Mouse (Mus musculus) forebrain, embryonic 11.5 days (tissue): ENCODE results near the gene Ctsg. TPM values are rescaled to one million over a fixed set of nuclear protein-coding genes. Genes with fewer than 3 reads are reported as not detected.
"Not testable (repeated sequence)": the region's sequence is repeated elsewhere in the genome, so short reads cannot be mapped to it uniquely, and the experiment has no call there.

ENCODE experiments used
- ATAC-seq: fragments of 200-750 bp; cut with Nextera tagmentation; replicated peaks from 2 replicates; pipeline ENCODE4 v1.8.0; 2017; ENCODE audit warnings: moderate TSS enrichment; ENCODE audit not compliant: low FRiP score
- DNase-seq: peaks from one replicate; pipeline ENCODE4 v3.0.0-alpha.2; 2017; ENCODE audit warnings: low spot score
- H3K27ac ChIP-seq: fragments of 300-500 bp; sonication (generic); 2 replicates; pipeline ENCODE4 v1.5.1; 2014; ENCODE audit warnings: low read depth, low read length
- H3K27me3 ChIP-seq: fragments of 300-500 bp; sonication (generic); 2 replicates; pipeline ENCODE4 v1.6.1; 2014; ENCODE audit warnings: mild to moderate bottlenecking, low read length, mixed read lengths; ENCODE audit not compliant: control insufficient read depth, insufficient read depth
- H3K36me3 ChIP-seq: fragments of 300-500 bp; sonication (generic); 2 replicates; pipeline ENCODE4 v1.6.1; 2014; ENCODE audit warnings: mild to moderate bottlenecking, low read length, moderate library complexity, mixed read lengths; ENCODE audit not compliant: control insufficient read depth, insufficient read depth
- H3K4me1 ChIP-seq: fragments of 300-500 bp; sonication (generic); replicated peaks from 2 replicates; pipeline ENCODE4 v1.6.1; 2014; ENCODE audit warnings: low read length, mixed read lengths; ENCODE audit not compliant: control insufficient read depth, insufficient read depth
- H3K4me2 ChIP-seq: fragments of 300-500 bp; sonication (generic); 2 replicates; pipeline ENCODE4 v1.6.1; 2014; ENCODE audit warnings: low read depth, mild to moderate bottlenecking, low read length, moderate library complexity, mixed read lengths; ENCODE audit not compliant: severe bottlenecking
- H3K4me3 ChIP-seq: fragments of 300-500 bp; sonication (generic); 2 replicates; pipeline ENCODE4 v1.5.1; 2014; ENCODE audit warnings: low read depth, low read length
- H3K9ac ChIP-seq: fragments of 300-500 bp; sonication (generic); 2 replicates; pipeline ENCODE4 v1.6.1; 2014; ENCODE audit warnings: low read length
- H3K9me3 ChIP-seq: fragments of 300-500 bp; sonication (generic); 2 replicates; pipeline ENCODE4 v1.6.1; 2016; ENCODE audit warnings: low read length, mixed read lengths; ENCODE audit not compliant: control insufficient read depth
- WGBS: fragments of 180-500 bp; shearing (Covaris S2); extraction: QIAGEN DNeasy Blood & Tissue Kit; methylation state at CpG from one replicate; pipeline ENCODE4 v1.1.7; 2014; 5-methylcytosine and 5-hydroxymethylcytosine counted together
- polyA plus RNA-seq: library from polyadenylated mRNA; unstranded; fragments of >200 nt; fragmentation: Nextera tagmentation; extraction: Ambion mirVana; gene quantifications from 2 replicates; pipeline ENCODE4 v1.2.1, GENCODE M21; 2014

The Ctsg gene
- polyA plus RNA-seq, 1 experiment from 2014 or later, result not detected

GRCm38 (mm10) chr14:56105016-56105415 is 2.6 kb upstream of the Ctsg start:
- no peak overlapping the region for H3K27ac ChIP-seq
- H3K9ac ChIP-seq, result no peak overlapping the region
- H3K27me3 ChIP-seq, result no peaks in the 10 kb centered on the region
- WGBS, result 90% methylated on average over 5 of the region's 5 CpGs
- H3K4me3 ChIP-seq, result no peak overlapping the region
- no peaks in the 10 kb centered on the region for H3K4me1 ChIP-seq
- no peaks in the 10 kb centered on the region for H3K36me3 ChIP-seq
- no peaks in the 10 kb centered on the region for H3K9me3 ChIP-seq
- ATAC-seq (no peak), DNase-seq (no peak)
- no peak overlapping the region for H3K4me2 ChIP-seq

GRCm38 (mm10) chr14:56103452-56103851 is 1.1 kb upstream of the Ctsg start:
- Histone ChIP-seq H3K27me3 (no peaks in the 10 kb centered on the region), H3K9me3 (no peaks in the 10 kb centered on the region), H3K36me3 (no peaks in the 10 kb centered on the region), H3K27ac (no peak overlapping the region), H3K9ac (no peak overlapping the region), H3K4me2 (no peak overlapping the region), H3K4me1 (no peaks in the 10 kb centered on the region), H3K4me3 (no peak overlapping the region)
- WGBS, result 73% methylated on average over 3 of the region's 3 CpGs
- ATAC-seq (no peak), DNase-seq (no peak)

GRCm38 (mm10) chr14:56098940-56099339 is 3.4 kb downstream of the Ctsg start:
- H3K36me3 ChIP-seq, result no peaks in the 10 kb centered on the region
- WGBS, result 74% methylated on average over 4 of the region's 4 CpGs
- DNase-seq, result no peak

GRCm38 (mm10) chr14:56097597-56097996 is 4.8 kb downstream of the Ctsg start:
- WGBS, result 91% methylated on average over 1 of the region's 1 CpGs
- H3K9me3 ChIP-seq, result no peaks in the 10 kb centered on the region
- H3K36me3 ChIP-seq, result no peaks in the 10 kb centered on the region
- no peak for ATAC-seq
- no peak overlapping the region for H3K27ac ChIP-seq
- H3K4me3 ChIP-seq, result no peak overlapping the region
- no peak overlapping the region for H3K4me2 ChIP-seq
- DNase-seq, result no peak
- H3K27me3 ChIP-seq, result no peaks in the 10 kb centered on the region
- H3K4me1 ChIP-seq, result no peaks in the 10 kb centered on the region
- H3K9ac ChIP-seq, result no peak overlapping the region

More at GRCm38 (mm10) chr14:56098940-56099339, 3.4 kb downstream of the Ctsg start:
- Histone ChIP-seq H3K27me3 (no peaks in the 10 kb centered on the region), H3K9me3 (no peaks in the 10 kb centered on the region), H3K4me1 (no peaks in the 10 kb centered on the region), H3K9ac (no peak overlapping the region), H3K27ac (no peak overlapping the region), H3K4me2 (no peak overlapping the region), H3K4me3 (no peak overlapping the region)
- ATAC-seq, result no peak

GRCm38 (mm10) chr14:56093353-56093752 is 9.0 kb downstream of the Ctsg start:
- Histone ChIP-seq H3K9me3 (no peaks in the 10 kb centered on the region), H3K4me2 (no peak overlapping the region), H3K4me1 (no peaks in the 10 kb centered on the region), H3K4me3 (no peak overlapping the region), H3K27ac (no peak overlapping the region), H3K9ac (no peak overlapping the region), H3K36me3 (no peaks in the 10 kb centered on the region), H3K27me3 (no peaks in the 10 kb centered on the region)
- ATAC-seq (no peak), DNase-seq (no peak)
- WGBS, result 66% methylated on average over 2 of the region's 2 CpGs

GRCm38 (mm10) chr14:56086711-56087110 is 15.7 kb downstream of the Ctsg start:
- WGBS, result 82% methylated on average over 3 of the region's 3 CpGs
- Histone ChIP-seq H3K36me3 (no peaks in the 10 kb centered on the region), H3K9me3 (no peaks in the 10 kb centered on the region), H3K9ac (no peak overlapping the region), H3K27me3 (no peaks in the 10 kb centered on the region), H3K4me1 (no peaks in the 10 kb centered on the region), H3K4me3 (no peak overlapping the region), H3K4me2 (no peak overlapping the region), H3K27ac (no peak overlapping the region)
- no peak for DNase-seq
- ATAC-seq, result no peak

GRCm38 (mm10) chr14:56085167-56085566 is 17.2 kb downstream of the Ctsg start, which contains the start of gene Mcpt8:
Mcpt8 (minus strand) TSS chr14:56085273.
- Histone ChIP-seq H3K4me2 (no peak within 1 kb of the TSS), H3K4me1 (no peaks in the 10 kb centered on the region), H3K4me3 (no peak within 1 kb of the TSS), H3K27ac (no peak within 1 kb of the TSS), H3K27me3 (no peaks in the 10 kb centered on the region), H3K36me3 (no peaks in the 10 kb centered on the region), H3K9ac (no peak within 1 kb of the TSS), H3K9me3 (no peaks in the 10 kb centered on the region)
- ATAC-seq (no peak), DNase-seq (no peak)
- WGBS, result 95% methylated on average over 2 of the region's 2 CpGs

- no peaks in the 10 kb centered on the region for H3K36me3 ChIP-seq
- WGBS, result 85% methylated on average over 4 of the region's 4 CpGs
- no peak overlapping the region for H3K4me2 ChIP-seq
- no peaks in the 10 kb centered on the region for H3K9me3 ChIP-seq
- ATAC-seq (no peak), DNase-seq (no peak)
- H3K27ac ChIP-seq, result no peak overlapping the region
- no peaks in the 10 kb centered on the region for H3K27me3 ChIP-seq
- H3K4me3 ChIP-seq, result no peak overlapping the region
- H3K9ac ChIP-seq, result no peak overlapping the region
- no peaks in the 10 kb centered on the region for H3K4me1 ChIP-seq
These were observed 20.4 kb downstream of the Ctsg start for GRCm38 (mm10) chr14:56082016-56082415.

GRCm38 (mm10) chr14:56062213-56062612 is 40.2 kb downstream of the Ctsg start, which contains the start of gene Mcpt4:
Mcpt4 (minus strand) TSS chr14:56062313.
- H3K36me3 ChIP-seq, H3K9me3 ChIP-seq, H3K4me3 ChIP-seq, H3K27ac ChIP-seq, H3K27me3 ChIP-seq, H3K4me1 ChIP-seq, DNase-seq, H3K9ac ChIP-seq, H3K4me2 ChIP-seq, ATAC-seq: not testable (repeated sequence)
- WGBS, result 81% methylated on average over 3 of the region's 3 CpGs
